Mouse (Mus musculus) Patski (cell line): ENCODE measurements around the gene Arhgap24. TPM values are rescaled to one million over a fixed set of nuclear protein-coding genes. Genes with fewer than 3 reads are reported as not detected.

ENCODE experiments used
- ATAC-seq: fragments of 100-300 bp; one replicate; pipeline ENCODE4 v1.8.0; 2021
- CTCF ChIA-PET: fragments of 350-600 bp; sonication (Branson Sonifier 250); formaldehyde crosslinking; loops from one replicate; lab custom pipeline; 2022; ENCODE audit warnings: inconsistent platforms; lab: Charles Lee
- POLR2A ChIA-PET: fragments of 350-600 bp; sonication (Branson Sonifier 250); formaldehyde crosslinking; loops from one replicate; lab custom pipeline; 2022; ENCODE audit warnings: antibody characterized with exemption, inconsistent platforms; lab: Charles Lee
- DNase-seq: peaks from one replicate; pipeline ENCODE4 v3.0.0-alpha.2; 2011; ENCODE audit warnings: low read depth, low spot score
- H3K27me3 ChIP-seq: fragments of 371-371 bp; one replicate; pipeline ENCODE4 v1.5.1; 2021
- CTCF ChIP-seq: fragments of 100-300 bp; IDR thresholded peaks from one replicate; pipeline ENCODE4 v1.5.1; 2021
- in situ Hi-C: fragments of 300-500 bp; cut with MboI; formaldehyde crosslinking; loops from 3 replicates; pipeline ENCODE4 v1.11.1; 2018; ENCODE audit warnings: low pct_unique_long_range_greater_than_20kb, mixed read lengths
- polyA plus RNA-seq: library from polyadenylated mRNA; unstranded; gene quantifications from one replicate; pipeline ENCODE4 v1.2.3, GENCODE M21; 2021

Arhgap24 gene
- polyA plus RNA-seq, 1 experiment from 2014 or later = 37.6 TPM

GRCm38 (mm10) chr5:102497205-102497604, 16.0 kb downstream of the Arhgap24 start:
- CTCF ChIA-PET = interaction anchor here (1.2 kb wide), 1 partner anchor 9 kb away, joined by 3 read pairs; no protein-coding TSS in a partner anchor
- TF ChIP-seq CTCF = no peak
- peaks cover 13% of the 10 kb centered on the region for H3K27me3 ChIP-seq
- DNase-seq (no peak), ATAC-seq (no peak)
- in situ Hi-C loops = no loop called here
- POLR2A ChIA-PET = no interaction called here

GRCm38 (mm10) chr5:102498747-102499146, 17.6 kb downstream of the Arhgap24 start:
- POLR2A ChIA-PET = no interaction called here
- in situ Hi-C loops = no loop called here
- H3K27me3 ChIP-seq = peaks cover 13% of the 10 kb centered on the region
- ATAC-seq = no peak
- CTCF ChIA-PET = no interaction called here
- no peak for TF ChIP-seq CTCF
- no peak for DNase-seq

DNA sequence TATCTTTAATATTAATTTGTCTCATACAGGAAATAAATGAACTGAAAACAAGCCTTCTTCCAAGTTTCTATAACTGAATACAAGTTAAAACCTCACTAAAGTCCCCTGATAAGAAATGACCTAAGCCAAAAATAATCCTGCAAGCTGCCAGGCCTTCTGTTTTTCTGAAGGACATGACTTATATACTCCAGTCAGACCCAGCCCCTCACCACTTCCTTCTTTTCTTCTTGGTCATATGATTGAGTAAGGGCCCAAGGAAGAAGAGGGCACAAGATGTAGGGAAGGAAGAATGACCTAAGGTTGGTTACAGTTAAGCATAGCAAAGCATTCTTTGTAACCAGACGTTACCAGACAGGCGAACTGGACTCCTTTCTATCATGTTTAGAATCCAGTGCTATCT, 21.1 kb downstream of the Arhgap24 start:
- ATAC-seq = no peak
- H3K27me3 ChIP-seq = no peaks in the 10 kb centered on the region
- DNase-seq = no peak
- in situ Hi-C loops = no loop called here
- no peak for TF ChIP-seq CTCF
- POLR2A ChIA-PET = no interaction called here
- CTCF ChIA-PET = no interaction called here

DNA sequence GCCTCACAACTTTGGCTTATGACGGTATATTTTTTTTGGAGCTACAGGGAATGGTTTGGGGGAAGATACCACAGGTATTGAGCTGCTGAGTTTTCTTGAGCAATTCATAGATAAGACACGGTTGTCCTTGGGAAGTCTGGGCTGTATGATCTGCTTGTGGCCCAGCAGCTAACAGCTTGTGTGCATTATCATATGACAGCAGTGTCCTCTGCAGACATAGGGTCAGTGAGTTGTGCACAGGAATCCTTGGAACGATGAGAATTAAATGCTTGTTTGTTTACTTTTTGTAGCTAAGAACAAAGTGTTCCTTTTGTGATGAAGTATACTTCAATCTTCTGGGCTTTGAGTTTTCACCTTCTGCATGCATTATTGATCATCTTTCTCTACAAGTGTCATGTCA, 21.9 kb downstream of the Arhgap24 start:
- CTCF ChIA-PET = interaction anchor here (1.0 kb wide), 1 partner anchor 8 kb away, joined by 3 read pairs; no protein-coding TSS in a partner anchor
- no peaks in the 10 kb centered on the region for H3K27me3 ChIP-seq
- TF ChIP-seq CTCF = no peak
- ATAC-seq (no peak), DNase-seq (no peak)
- in situ Hi-C loops = no loop called here
- POLR2A ChIA-PET = interaction anchor here (1.3 kb wide), 1 partner anchor 8 kb away, joined by 4 read pairs; no protein-coding TSS in a partner anchor

DNA sequence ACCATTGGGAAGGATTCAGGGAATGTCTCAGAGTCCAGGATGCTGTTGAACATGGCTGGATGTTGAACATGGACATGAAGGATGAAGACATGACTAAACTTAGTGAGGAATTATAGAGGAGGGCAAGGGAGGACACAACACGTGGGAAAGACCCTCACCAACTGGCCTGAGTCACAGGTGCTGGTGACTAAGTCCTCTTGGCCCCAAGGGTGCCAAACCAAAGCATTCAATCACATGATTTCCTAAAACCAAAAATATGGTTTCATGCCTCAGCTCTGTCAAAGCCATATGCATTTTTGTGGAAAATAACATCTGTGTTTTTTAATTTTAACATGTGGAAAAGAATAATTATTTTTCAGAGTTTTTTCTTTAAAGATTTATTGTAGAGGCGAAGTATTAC, 22.7 kb downstream of the Arhgap24 start:
- no peaks in the 10 kb centered on the region for H3K27me3 ChIP-seq
- no peak for TF ChIP-seq CTCF
- ChIA-PET CTCF (interaction anchor here (1.0 kb wide), 1 partner anchor 9 kb away, joined by 3 read pairs; no protein-coding TSS in a partner anchor), POLR2A (interaction anchor here (1.3 kb wide), 1 partner anchor 8 kb away, joined by 4 read pairs; no protein-coding TSS in a partner anchor)
- in situ Hi-C loops = no loop called here
- DNase-seq (no peak), ATAC-seq (no peak)

GRCm38 (mm10) chr5:102504557-102504956, 23.4 kb downstream of the Arhgap24 start:
- H3K27me3 ChIP-seq = no peaks in the 10 kb centered on the region
- ChIA-PET POLR2A (interaction anchor here (0.9 kb wide), 1 partner anchor 29 kb away, joined by 3 read pairs; no protein-coding TSS in a partner anchor), CTCF (interaction anchor here (1.1 kb wide), 1 partner anchor 17 kb away, joined by 4 read pairs; no protein-coding TSS in a partner anchor)
- ATAC-seq (no peak), DNase-seq (no peak)
- in situ Hi-C loops = no loop called here
- TF ChIP-seq CTCF = no peak

DNA sequence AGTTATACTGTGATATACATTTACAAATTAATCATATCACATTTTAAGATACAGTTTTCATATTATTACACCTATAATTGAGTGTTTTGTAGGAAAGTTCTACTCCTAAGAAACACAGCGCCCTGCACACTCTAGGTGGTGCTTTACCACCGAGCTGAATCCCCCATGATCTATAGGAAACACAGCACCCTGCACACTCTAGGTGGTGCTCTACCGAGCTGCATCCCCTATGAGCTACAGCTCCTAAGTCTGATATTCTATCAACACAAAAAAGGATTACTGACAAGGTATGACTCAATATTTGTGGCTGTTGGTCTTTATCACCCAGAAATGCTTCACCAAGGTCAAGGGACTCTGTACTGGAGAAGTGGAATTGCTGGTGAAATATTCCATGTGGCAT, 27.0 kb downstream of the Arhgap24 start:
- no peaks in the 10 kb centered on the region for H3K27me3 ChIP-seq
- ChIA-PET CTCF (interaction anchor here (0.8 kb wide), 1 partner anchor 26 kb away, joined by 3 read pairs; no protein-coding TSS in a partner anchor), POLR2A (no interaction called here)
- DNase-seq = no peak
- TF ChIP-seq CTCF = no peak
- in situ Hi-C loops = no loop called here
- no peak for ATAC-seq

GRCm38 (mm10) chr5:102509381-102509780, 28.2 kb downstream of the Arhgap24 start:
- DNase-seq (no peak), ATAC-seq (no peak)
- ChIA-PET CTCF (no interaction called here), POLR2A (no interaction called here)
- in situ Hi-C loops = no loop called here
- no peak for TF ChIP-seq CTCF
- no peaks in the 10 kb centered on the region for H3K27me3 ChIP-seq

GRCm38 (mm10) chr5:102511651-102512050, 30.5 kb downstream of the Arhgap24 start:
- H3K27me3 ChIP-seq = no peaks in the 10 kb centered on the region
- no peak for DNase-seq
- in situ Hi-C loops = no loop called here
- TF ChIP-seq CTCF = no peak
- no peak for ATAC-seq
- POLR2A ChIA-PET = interaction anchor here (1.0 kb wide), 1 partner anchor 8 kb away, joined by 4 read pairs; no protein-coding TSS in a partner anchor
- CTCF ChIA-PET = interaction anchor here (0.9 kb wide), 2 partner anchors 36 to 46 kb away, joined by 3 read pairs; no protein-coding TSS in a partner anchor

DNA sequence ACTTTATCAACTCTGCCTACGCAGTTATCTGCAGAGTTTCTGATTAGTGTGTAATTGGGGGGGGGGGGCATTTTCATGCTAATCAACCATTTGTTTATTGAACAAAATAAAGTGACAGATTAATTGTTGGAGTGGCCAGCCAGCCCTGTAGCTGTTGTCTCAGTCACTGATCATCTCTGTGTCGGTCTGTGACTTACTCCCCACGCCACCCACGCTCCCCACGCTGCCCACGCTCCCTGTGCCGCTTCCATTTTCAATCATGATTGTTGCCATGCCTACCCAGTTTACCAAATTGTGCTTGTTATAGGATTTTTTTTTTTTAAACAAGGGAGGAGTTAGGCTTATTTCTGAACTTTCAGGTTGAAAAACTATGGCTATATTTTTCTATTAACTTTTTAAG, 34.3 kb downstream of the Arhgap24 start:
- in situ Hi-C loops = no loop called here
- no peak for DNase-seq
- ATAC-seq = no peak
- no peak for TF ChIP-seq CTCF
- no peaks in the 10 kb centered on the region for H3K27me3 ChIP-seq
- ChIA-PET CTCF (no interaction called here), POLR2A (interaction anchor here (0.6 kb wide), 2 partner anchors 126 to 295 kb away, joined by 3 to 8 read pairs; no protein-coding TSS in a partner anchor)

- ATAC-seq (peak; percentile 94), DNase-seq (peak; percentile 76)
- POLR2A ChIA-PET = no interaction called here
- in situ Hi-C loops = no loop called here
- TF ChIP-seq CTCF = no peak
- no peaks in the 10 kb centered on the region for H3K27me3 ChIP-seq
- CTCF ChIA-PET = interaction anchor here (1.3 kb wide), 1 partner anchor 12 kb away, joined by 3 read pairs; no protein-coding TSS in a partner anchor
Measured at GRCm38 (mm10) chr5:102520506-102520905, 39.3 kb downstream of the Arhgap24 start.
